Comparison of ENCODE assay signal across 20 mouse cellular contexts in genomic region chr6:54726309-54726708, GRCm38 (mm10). TPM values are rescaled to one million over a fixed set of nuclear protein-coding genes. Genes with fewer than 3 reads are reported as not detected.
A peak's percentile ranks its signal among the peaks of the same experiment; 100 is the strongest.
DNase-seq lines count a peak whose midpoint lies in the region; ATAC-seq and TF ChIP-seq lines count a peak whose summit lies in the region.
"Had no signal": no experiment of that assay in that cellular context is flagged by ENCODE, and none has a peak within 500 bp of the region (broad histone marks: within the 10 kb centered on the region; RNA-seq: fewer than 3 reads in every experiment).

No protein-coding gene starts in this region.

- no peak overlapping the region for H3K4me3 ChIP-seq in heart, embryonic 10.5 days
- H3K4me3 ChIP-seq in liver, embryonic 14.5 days (ENCODE audit: insufficient read depth in 1 of 2, low read depth in 2 of 2, low read length in 2 of 2): no peak overlapping the region
- H3K4me3 ChIP-seq in liver, embryonic 12.5 days: no peak overlapping the region
- H3K4me3 ChIP-seq: embryonic facial prominence, embryonic 12.5 days; forebrain, embryonic 15.5 days; hindbrain, embryonic 12.5 days had no signal

- no peaks in the 10 kb centered on the region for H3K9me3 ChIP-seq in heart, embryonic 10.5 days
- no peaks in the 10 kb centered on the region for H3K9me3 ChIP-seq in liver, embryonic 14.5 days (ENCODE audit: control insufficient read depth, low read length)
- H3K9me3 ChIP-seq in liver, embryonic 12.5 days (replicated peaks): no peaks in the 10 kb centered on the region
- H3K9me3 ChIP-seq: embryonic facial prominence, embryonic 12.5 days; forebrain, embryonic 15.5 days; hindbrain, embryonic 12.5 days had no signal

- TF ChIP-seq CTCF in liver, embryonic 14.5 days (IDR thresholded peaks at IDR 0.05; ENCODE audit: low read depth): no peak

- no peaks in the 10 kb centered on the region for H3K4me1 ChIP-seq in heart, embryonic 10.5 days
- peaks cover 0 to 8% of the 10 kb centered on the region in 2 experiments; a peak in 1 of 4 replicates for H3K4me1 ChIP-seq in liver, embryonic 14.5 days (replicated peaks; ENCODE audit: control insufficient read depth in 2 of 2, insufficient read depth in 2 of 2, low read length in 1 of 2)
- no peaks in the 10 kb centered on the region for H3K4me1 ChIP-seq in liver, embryonic 12.5 days
- H3K4me1 ChIP-seq: embryonic facial prominence, embryonic 12.5 days; forebrain, embryonic 15.5 days; hindbrain, embryonic 12.5 days had no signal

- H3K9ac ChIP-seq in liver, embryonic 14.5 days (replicated peaks): no peak overlapping the region
- no peak overlapping the region for H3K9ac ChIP-seq in liver, embryonic 12.5 days
- H3K9ac ChIP-seq: embryonic facial prominence, embryonic 12.5 days; forebrain, embryonic 15.5 days; hindbrain, embryonic 12.5 days had no signal

- DNase-seq in heart, embryonic 10.5 days (ENCODE audit: low spot score): peak; percentile 38
- no peak for DNase-seq in heart, adult 18-20 months
- DNase-seq in kidney, adult 9 months: peak; percentile 67
- DNase-seq in kidney, postnatal 14 days: no peak
- DNase-seq in liver, embryonic 14.5 days (ENCODE audit: low read depth in 3 of 3, low spot score in 3 of 3): no peak
- no peak for DNase-seq in layer of hippocampus, adult 9-11 months
- DNase-seq in frontal cortex, adult 2 months (ENCODE audit: extremely low spot score in 1 of 2, low spot score in 1 of 2): no peak
- DNase-seq: adrenal gland, postnatal 14 days; cerebellum, adult 11-12 months; cerebellum, adult 9-10 months; cerebellum, postnatal 25 days; gastrocnemius, postnatal 10 days; heart, postnatal 10 days; heart, postnatal 4 days had no signal

- 86% methylated on average over 6 of the region's 6 CpGs for WGBS in heart, embryonic 10.5 days
- WGBS in liver, embryonic 14.5 days (ENCODE audit: insufficient replicate concordance): 66% methylated on average over 6 of the region's 6 CpGs
- WGBS in liver, embryonic 12.5 days (ENCODE audit: insufficient replicate concordance): 70% methylated on average over 6 of the region's 6 CpGs

- no peak for TF ChIP-seq EP300 in liver, embryonic 14.5 days (IDR thresholded peaks at IDR 0.05; ENCODE audit: low read depth)

- H3K4me2 ChIP-seq in liver, embryonic 14.5 days (ENCODE audit: low read depth): no peak overlapping the region
- H3K4me2 ChIP-seq in liver, embryonic 12.5 days: no peak overlapping the region
- H3K4me2 ChIP-seq: embryonic facial prominence, embryonic 12.5 days; forebrain, embryonic 15.5 days; hindbrain, embryonic 12.5 days had no signal

- no peaks in the 10 kb centered on the region for H3K36me3 ChIP-seq in heart, embryonic 10.5 days
- H3K36me3 ChIP-seq in liver, embryonic 14.5 days (replicated peaks; ENCODE audit: control insufficient read depth, insufficient read depth, low read depth): no peaks in the 10 kb centered on the region
- no peaks in the 10 kb centered on the region for H3K36me3 ChIP-seq in liver, embryonic 12.5 days
- H3K36me3 ChIP-seq: embryonic facial prominence, embryonic 12.5 days; forebrain, embryonic 15.5 days; hindbrain, embryonic 12.5 days had no signal

- peak; percentile 45; the same call in 1 of the 2 replicates for ATAC-seq in liver, embryonic 14.5 days (ENCODE audit: insufficient read depth)
- ATAC-seq in liver, embryonic 12.5 days: no peak
- ATAC-seq: activated CD4-positive, CD25-positive, alpha-beta regulatory T cell, adult 4 months; forebrain, embryonic 15.5 days; Patski had no signal

- no peaks in the 10 kb centered on the region for H3K27me3 ChIP-seq in heart, embryonic 10.5 days (ENCODE audit: insufficient read depth, poor library complexity, severe bottlenecking)
- H3K27me3 ChIP-seq in liver, embryonic 14.5 days (ENCODE audit: control insufficient read depth, insufficient read depth, low read length): no peaks in the 10 kb centered on the region
- no peaks in the 10 kb centered on the region for H3K27me3 ChIP-seq in liver, embryonic 12.5 days (replicated peaks)
- H3K27me3 ChIP-seq: embryonic facial prominence, embryonic 12.5 days; forebrain, embryonic 15.5 days; hindbrain, embryonic 12.5 days; Patski had no signal

- no peak overlapping the region for H3K27ac ChIP-seq in heart, embryonic 10.5 days
- no peak overlapping the region for H3K27ac ChIP-seq in liver, embryonic 14.5 days
- no peak overlapping the region for H3K27ac ChIP-seq in liver, embryonic 12.5 days
- H3K27ac ChIP-seq: embryonic facial prominence, embryonic 12.5 days; forebrain, embryonic 15.5 days; hindbrain, embryonic 12.5 days had no signal

RNA-seq across cellular contexts. Expression of gene Mturn, which starts 44.9 kb away (rescaled TPM):
- 3.4 and 3.9 TPM in 2 replicates for polyA plus RNA-seq in heart, embryonic 10.5 days (2016; fragmentation: Nextera tagmentation; extraction: Ambion mirVana)
- total RNA-seq in heart, adult 18-20 months (2021): 10 to 100 TPM; 17.0 to 18.4 TPM
- 0.26 and 0.47 TPM in 2 replicates for polyA plus RNA-seq in liver, embryonic 14.5 days (2012; rRNA removed)
- polyA plus RNA-seq in liver, embryonic 14.5 days (2014; fragmentation: Nextera tagmentation; extraction: Ambion mirVana): 0.75 and 0.81 TPM in 2 replicates
- polyA plus RNA-seq in liver, embryonic 12.5 days (2016; fragmentation: Nextera tagmentation; extraction: Ambion mirVana): 0.72 and 1.1 TPM in 2 replicates
- polyA plus RNA-seq in frontal cortex, adult 2 months (2012; rRNA removed): 43.9 and 45.4 TPM in 2 replicates

Comparison
In these comparisons a context has a peak if more than half of its experiments do, and no peak if none do; other contexts are left out.
1. DNase-seq: peak in heart, embryonic 10.5 days (single experiment) and kidney, adult 9 months (single experiment); none in heart, adult 18-20 months (0 of 2), kidney, postnatal 14 days (single experiment), liver, embryonic 14.5 days (0 of 3), layer of hippocampus, adult 9-11 months (single experiment) and frontal cortex, adult 2 months (0 of 2).